Mouse (Mus musculus): ENCODE data around the gene Nhlh1. TPM values are rescaled to one million over a fixed set of nuclear protein-coding genes. Genes with fewer than 3 reads are reported as not detected.

Nhlh1 gene
- polyA plus RNA-seq (2012; rRNA removed; ENCODE audit: low replicate concordance) = 0.12 and 0.34 TPM in 2 replicates

GRCm38 (mm10) chr1:172057491-172057921, at the start of gene Nhlh1:
Gene Nhlh1, minus strand, starts transcription at chr1:172057573.

GRCm38 (mm10) chr1:172082101-172082898, 24.9 kb upstream of the Nhlh1 start, which contains the start of the genes Copa and Ncstn:
Gene Copa, plus strand, starts transcription at chr1:172082529.
Gene Ncstn, minus strand, starts transcription at chr1:172082795.

GRCm38 (mm10) chr1:172028394-172029275, 28.7 kb downstream of the Nhlh1 start, which contains the start of gene Vangl2:
Gene Vangl2, minus strand, starts transcription at chr1:172028444.

Other genes starting within 250 kb of the Nhlh1 start
- 0.52 and 0.55 TPM in 2 replicates for gene Cd84, start 217.9 kb downstream of the Nhlh1 start, polyA plus RNA-seq (2012; rRNA removed; ENCODE audit: low replicate concordance)
- gene Gm10521, start 161.9 kb downstream of the Nhlh1 start, polyA plus RNA-seq (2012; rRNA removed; ENCODE audit: low replicate concordance) = 0.06 and 0.44 TPM in 2 replicates
- gene Slamf6, start 140.1 kb downstream of the Nhlh1 start, polyA plus RNA-seq (2012; rRNA removed; ENCODE audit: low replicate concordance) = 0.12 and 0.18 TPM in 2 replicates
- gene Vangl2, start 29.1 kb downstream of the Nhlh1 start, polyA plus RNA-seq (2012; rRNA removed; ENCODE audit: low replicate concordance) = 1.4 and 1.9 TPM in 2 replicates
- gene Copa, start 25.0 kb upstream of the Nhlh1 start, polyA plus RNA-seq (2012; rRNA removed; ENCODE audit: low replicate concordance) = 23.1 and 31.4 TPM in 2 replicates
- gene Ncstn, start 25.2 kb upstream of the Nhlh1 start, polyA plus RNA-seq (2012; rRNA removed; ENCODE audit: low replicate concordance) = 57.8 and 94.6 TPM in 2 replicates
- 85.1 and 98.8 TPM in 2 replicates for gene Pex19, start 69.2 kb upstream of the Nhlh1 start, polyA plus RNA-seq (2012; rRNA removed; ENCODE audit: low replicate concordance)
- gene Dcaf8, start 90.5 kb upstream of the Nhlh1 start, polyA plus RNA-seq (2012; rRNA removed; ENCODE audit: low replicate concordance) = 18.4 and 23.4 TPM in 2 replicates
- 7.5 and 11.5 TPM in 2 replicates for gene Pea15a, start 149.2 kb upstream of the Nhlh1 start, polyA plus RNA-seq (2012; rRNA removed; ENCODE audit: low replicate concordance)
- gene Casq1, start 162.3 kb upstream of the Nhlh1 start, polyA plus RNA-seq (2012; rRNA removed; ENCODE audit: low replicate concordance) = 0.51 and 0.56 TPM in 2 replicates
- gene Atp1a4, start 200.8 kb upstream of the Nhlh1 start, polyA plus RNA-seq (2012; rRNA removed; ENCODE audit: low replicate concordance) = not detected in 2 replicates
- 78.0 and 78.8 TPM in 2 replicates for gene Igsf8, start 204.1 kb upstream of the Nhlh1 start, polyA plus RNA-seq (2012; rRNA removed; ENCODE audit: low replicate concordance)
- 4.8 and 5.0 TPM in 2 replicates for gene Atp1a2, start 240.5 kb upstream of the Nhlh1 start, polyA plus RNA-seq (2012; rRNA removed; ENCODE audit: low replicate concordance)